Mouse (Mus musculus) embryo, embryonic 9.5 days (tissue): Measurements from ENCODE around the gene Rtkn2.

Experiments
- DNase-seq: peaks from one replicate; pipeline ENCODE4 v3.0.0-alpha.2; 2017; ENCODE audit errors: extremely low spot score

The Rtkn2 gene

GRCm38 (mm10) chr10:68103988-68104387 is 124.6 kb downstream of the Rtkn2 start:
- no peak for DNase-seq

GRCm38 (mm10) chr10:68104481-68104880 is 125.1 kb downstream of the Rtkn2 start:
- no peak for DNase-seq

- DNase-seq = no peak
Measured at GRCm38 (mm10) chr10:68104881-68105781, 125.8 kb downstream of the Rtkn2 start.

- no peak for DNase-seq
Measured at GRCm38 (mm10) chr10:68106351-68106950, 127.1 kb downstream of the Rtkn2 start.

- no peak for DNase-seq
Measured at GRCm38 (mm10) chr10:68107716-68108115, 128.3 kb downstream of the Rtkn2 start.
